Mouse (Mus musculus): Measurements from ENCODE around the gene Bbs4.
"Not testable (repeated sequence)": the region's sequence is repeated elsewhere in the genome, so short reads cannot be mapped to it uniquely, and the experiment has no call there.

The Bbs4 gene

GRCm38 (mm10) chr9:59353253-59353639, at the start of gene Bbs4:
Gene Bbs4, minus strand, starts transcription at chr9:59353508.
- peak; percentile 93 for DNase-seq

GRCm38 (mm10) chr9:59389086-59389485, 35.8 kb upstream of the Bbs4 start:
- no peak for DNase-seq

GRCm38 (mm10) chr9:59388311-59388710, 35.0 kb upstream of the Bbs4 start:
- DNase-seq: no peak

- DNase-seq: no peak
These were observed 34.2 kb upstream of the Bbs4 start for GRCm38 (mm10) chr9:59387461-59387860.

GRCm38 (mm10) chr9:59375626-59376025, 22.3 kb upstream of the Bbs4 start:
- DNase-seq: no peak

GRCm38 (mm10) chr9:59369646-59370045, 16.3 kb upstream of the Bbs4 start:
- DNase-seq: no peak

GRCm38 (mm10) chr9:59369220-59369619, 15.9 kb upstream of the Bbs4 start:
- no peak for DNase-seq

GRCm38 (mm10) chr9:59360487-59360886, 7.2 kb upstream of the Bbs4 start:
- not testable (repeated sequence) for DNase-seq

- DNase-seq: not testable (repeated sequence)
These were observed 4.7 kb upstream of the Bbs4 start for GRCm38 (mm10) chr9:59358041-59358440.

- no peak for DNase-seq
These were observed 589 bp downstream of the Bbs4 start for GRCm38 (mm10) chr9:59352586-59353252.

- no peak for DNase-seq
These were observed 7.1 kb downstream of the Bbs4 start for GRCm38 (mm10) chr9:59346176-59346575.

- DNase-seq: peak; percentile 18 to 24
These were observed 13.3 kb downstream of the Bbs4 start for GRCm38 (mm10) chr9:59340002-59340401.

- DNase-seq: no peak
These were observed 14.2 kb downstream of the Bbs4 start for GRCm38 (mm10) chr9:59339107-59339506.

GRCm38 (mm10) chr9:59338411-59338810, 14.9 kb downstream of the Bbs4 start:
- peak in 1 of 2 experiments; percentile 5 for DNase-seq

GRCm38 (mm10) chr9:59337889-59338288, 15.4 kb downstream of the Bbs4 start:
- no peak for DNase-seq

- no peak for DNase-seq
These were observed 16.8 kb downstream of the Bbs4 start for GRCm38 (mm10) chr9:59336539-59336938.

- DNase-seq: no peak
These were observed 23.3 kb downstream of the Bbs4 start for GRCm38 (mm10) chr9:59330055-59330454.

- DNase-seq: no peak
These were observed 29.0 kb downstream of the Bbs4 start for GRCm38 (mm10) chr9:59324351-59324750.

- DNase-seq: no peak
These were observed 37.1 kb downstream of the Bbs4 start for GRCm38 (mm10) chr9:59316206-59316605.

GRCm38 (mm10) chr9:59311284-59311670, 42.0 kb downstream of the Bbs4 start:
- no peak for DNase-seq

- no peak for DNase-seq
These were observed 42.6 kb downstream of the Bbs4 start for GRCm38 (mm10) chr9:59310582-59311283.

GRCm38 (mm10) chr9:59307890-59308289, 45.4 kb downstream of the Bbs4 start:
- DNase-seq: no peak

GRCm38 (mm10) chr9:59296419-59296818, 56.9 kb downstream of the Bbs4 start:
- no peak for DNase-seq

GRCm38 (mm10) chr9:59292493-59292875, 60.8 kb downstream of the Bbs4 start:
- no peak for DNase-seq

All from thymus, postnatal 36 days (tissue).